14 mouse cellular contexts compared by ENCODE assay signal in the genomic region with DNA sequence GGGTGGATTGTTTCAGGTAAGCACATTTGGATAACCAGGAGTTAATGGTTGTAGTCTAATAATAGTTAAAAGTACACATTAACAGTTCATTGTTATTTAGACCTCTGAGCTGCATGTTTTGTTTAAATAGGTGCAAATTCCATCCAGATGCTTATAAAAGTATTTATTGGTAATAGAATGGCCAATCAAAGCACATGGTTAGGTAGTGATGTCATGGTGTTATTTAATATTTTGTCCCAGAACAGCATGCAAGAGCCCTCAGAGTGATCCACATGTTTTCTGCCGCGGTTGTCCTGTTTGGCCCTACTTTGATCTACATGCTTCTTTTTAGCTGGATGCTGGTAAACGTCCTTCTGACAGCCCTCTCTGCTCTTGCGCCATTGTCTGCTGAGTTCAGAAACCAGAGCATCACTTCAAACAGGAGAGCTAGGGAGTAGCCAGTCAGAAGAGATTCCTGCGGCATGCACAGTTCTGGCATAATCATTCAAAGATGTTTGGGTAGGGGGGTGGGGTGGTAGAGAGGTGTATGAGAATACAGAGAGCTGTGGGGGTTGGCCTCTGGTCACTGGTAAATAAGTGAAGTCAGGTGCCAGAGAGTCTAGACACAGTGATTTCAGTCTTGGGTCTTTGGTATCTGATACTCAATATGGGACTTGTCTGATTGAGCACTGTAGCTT.
A peak's percentile ranks its signal among the peaks of the same experiment; 100 is the strongest.
DNase-seq lines count a peak whose midpoint lies in the region; ATAC-seq lines count a peak whose summit lies in the region.
"Had no signal": no experiment of that assay in that cellular context is flagged by ENCODE, and none has a peak within 500 bp of the region (broad histone marks: within the 10 kb centered on the region; RNA-seq: fewer than 3 reads in every experiment).

No protein-coding gene starts in this region.

- peak; percentile 74 for ATAC-seq in kidney, embryonic 15.5 days (replicated peaks; ENCODE audit: low FRiP score)
- no peak for ATAC-seq in embryonic facial prominence, embryonic 13.5 days (ENCODE audit: insufficient number of reproducible peaks, insufficient read depth, low FRiP score, low TSS enrichment, low read depth)
- ATAC-seq: inflammation-experienced regulatory T-cells, adult 6 months; lung, postnatal 0 days had no signal

- H3K4me2 ChIP-seq in kidney, embryonic 15.5 days, result no peak overlapping the region
- H3K4me2 ChIP-seq in embryonic facial prominence, embryonic 13.5 days, result no peak overlapping the region

- H3K36me3 ChIP-seq in kidney, embryonic 15.5 days, result peaks cover 18% of the 10 kb centered on the region
- peaks cover 25% of the 10 kb centered on the region for H3K36me3 ChIP-seq in embryonic facial prominence, embryonic 13.5 days

- H3K4me1 ChIP-seq in kidney, embryonic 15.5 days, result no peaks in the 10 kb centered on the region
- peaks cover 6% of the 10 kb centered on the region for H3K4me1 ChIP-seq in embryonic facial prominence, embryonic 13.5 days
- H3K4me1 ChIP-seq: megakaryocyte, embryonic 14.5 days had no signal

- no peak overlapping the region for H3K4me3 ChIP-seq in kidney, embryonic 15.5 days (replicated peaks)
- no peak overlapping the region for H3K4me3 ChIP-seq in embryonic facial prominence, embryonic 13.5 days
- H3K4me3 ChIP-seq: megakaryocyte, embryonic 14.5 days had no signal

- H3K27me3 ChIP-seq in kidney, embryonic 15.5 days, result no peaks in the 10 kb centered on the region
- no peaks in the 10 kb centered on the region for H3K27me3 ChIP-seq in embryonic facial prominence, embryonic 13.5 days
- H3K27me3 ChIP-seq: megakaryocyte, embryonic 14.5 days had no signal

- H3K9me3 ChIP-seq in kidney, embryonic 15.5 days (replicated peaks), result no peaks in the 10 kb centered on the region
- no peaks in the 10 kb centered on the region for H3K9me3 ChIP-seq in embryonic facial prominence, embryonic 13.5 days
- H3K9me3 ChIP-seq: G1E; megakaryocyte, embryonic 14.5 days had no signal

- WGBS in kidney, embryonic 15.5 days, result 53% methylated on average over 5 of the region's 5 CpGs
- WGBS in embryonic facial prominence, embryonic 13.5 days, result 15% methylated on average over 5 of the region's 5 CpGs

- no peak for DNase-seq in kidney, adult 8-10 months
- peak; percentile 43 for DNase-seq in embryo, embryonic 11.5 days (ENCODE audit: low read depth, low spot score)
- DNase-seq in mesoderm, embryonic 11.5 days (ENCODE audit: low read depth, low spot score), result peak; percentile 72
- no peak for DNase-seq in urinary bladder, postnatal 4 days (ENCODE audit: low spot score in 2 of 2)
- DNase-seq in ovary, postnatal 10 days (ENCODE audit: low spot score), result no peak
- DNase-seq: cerebellum, adult 18-20 months; kidney, postnatal 10 days had no signal

- H3K9ac ChIP-seq in kidney, embryonic 15.5 days, result no peak overlapping the region
- no peak overlapping the region for H3K9ac ChIP-seq in embryonic facial prominence, embryonic 13.5 days
- H3K9ac ChIP-seq: liver, embryonic 14.5 days had no signal

- no peak overlapping the region for H3K27ac ChIP-seq in kidney, embryonic 15.5 days
- H3K27ac ChIP-seq in embryonic facial prominence, embryonic 13.5 days, result peak overlapping the region; percentile 7; the same call in 1 of the 2 replicates
- H3K27ac ChIP-seq: liver, embryonic 14.5 days had no signal

Comparison
In these comparisons a context has a peak if more than half of its experiments do, and no peak if none do; other contexts are left out.
1. DNase-seq: peak in embryo, embryonic 11.5 days (single experiment) and mesoderm, embryonic 11.5 days (single experiment); none in kidney, adult 8-10 months (0 of 2), urinary bladder, postnatal 4 days (0 of 2) and ovary, postnatal 10 days (single experiment).